Mouse (Mus musculus): ENCODE data around the gene Krtap10-4. TPM values are rescaled to one million over a fixed set of nuclear protein-coding genes. Genes with fewer than 3 reads are reported as not detected.

Krtap10-4 gene
- total and polyA plus RNA-seq, 3 experiments, result not detected

GRCm38 (mm10) chr10:77846961-77847360 lies 20.1 kb upstream of the Krtap10-4 start:
- Histone ChIP-seq H3K27me3 (ENCODE audit: control insufficient read depth in 1 of 2, insufficient read depth in 2 of 2, low read length in 2 of 2) (peaks cover 3 to 4% of the 10 kb centered on the region in 2 experiments; a peak in 3 of 4 replicates), H3K9ac (ENCODE audit: control insufficient read depth, low read depth, low read length, poor library complexity, severe bottlenecking) (no peak overlapping the region), H3K4me3 (ENCODE audit: control insufficient read depth in 1 of 2, insufficient read depth in 1 of 2, low read depth in 2 of 2, low read length in 2 of 2) (no peak overlapping the region), H3K79me2 (ENCODE audit: control insufficient read depth, insufficient read depth, low read length, poor library complexity) (no peaks in the 10 kb centered on the region), H3K4me1 (ENCODE audit: control insufficient read depth in 1 of 2, insufficient read depth in 2 of 2, low read length in 2 of 2) (no peaks in the 10 kb centered on the region), H3K27ac (ENCODE audit: control insufficient read depth, low read depth, low read length) (no peak overlapping the region), H3K36me3 (ENCODE audit: control insufficient read depth in 1 of 2, insufficient read depth in 2 of 2, low read length in 2 of 2) (no peaks in the 10 kb centered on the region), H3K9me3 (replicated peaks; ENCODE audit: insufficient read depth, low read length) (no peaks in the 10 kb centered on the region)
- no peak for TF ChIP-seq TCF12 (IDR thresholded peaks at IDR 0.05; ENCODE audit: low read depth, low read length)
- no peak for TF ChIP-seq USF2 (IDR thresholded peaks at IDR 0.05; ENCODE audit: borderline replicate concordance in 1 of 2, insufficient read depth in 1 of 2, low read depth in 1 of 2, low read length in 2 of 2)
- no peak for TF ChIP-seq TBP (IDR thresholded peaks at IDR 0.05; ENCODE audit: low read depth, low read length)
- no peak for TF ChIP-seq RCOR1 (IDR thresholded peaks at IDR 0.05; ENCODE audit: low read depth, low read length)
- TF ChIP-seq POLR2A (IDR thresholded peaks at IDR 0.05; ENCODE audit: control insufficient read depth in 1 of 2, insufficient read depth in 1 of 2, low read depth in 1 of 2, low read length in 2 of 2, poor library complexity in 1 of 2), result no peak
- no peak for TF ChIP-seq HCFC1 (IDR thresholded peaks at IDR 0.05; ENCODE audit: low read depth, low read length)
- no peak for TF ChIP-seq UBTF (IDR thresholded peaks at IDR 0.05; ENCODE audit: borderline replicate concordance, insufficient read depth, low read depth, low read length)
- DNase-seq (ENCODE audit: low read depth, low spot score), result no peak

- Histone ChIP-seq H3K4me1 (ENCODE audit: control insufficient read depth in 1 of 2, insufficient read depth in 2 of 2, low read length in 2 of 2) (no peaks in the 10 kb centered on the region), H3K4me3 (ENCODE audit: control insufficient read depth in 1 of 2, insufficient read depth in 1 of 2, low read depth in 2 of 2, low read length in 2 of 2) (no peak within 1 kb of the TSS), H3K9ac (ENCODE audit: control insufficient read depth, low read depth, low read length, poor library complexity, severe bottlenecking) (no peak within 1 kb of the TSS), H3K9me3 (replicated peaks; ENCODE audit: insufficient read depth, low read length) (no peaks in the 10 kb centered on the region), H3K27me3 (ENCODE audit: control insufficient read depth in 1 of 2, insufficient read depth in 2 of 2, low read length in 2 of 2) (peaks cover 3 to 4% of the 10 kb centered on the region in 2 experiments; a peak in 3 of 4 replicates), H3K27ac (ENCODE audit: control insufficient read depth, low read depth, low read length) (no peak within 1 kb of the TSS), H3K79me2 (ENCODE audit: control insufficient read depth, insufficient read depth, low read length, poor library complexity) (no peaks in the 10 kb centered on the region), H3K36me3 (ENCODE audit: control insufficient read depth in 1 of 2, insufficient read depth in 2 of 2, low read length in 2 of 2) (no peaks in the 10 kb centered on the region)
- DNase-seq (ENCODE audit: low read depth, low spot score), result no peak
- no peak for TF ChIP-seq CHD2 (IDR thresholded peaks at IDR 0.05; ENCODE audit: low read length)
- TF ChIP-seq HCFC1 (IDR thresholded peaks at IDR 0.05; ENCODE audit: low read depth, low read length), result no peak
- no peak for TF ChIP-seq E2F4 (IDR thresholded peaks at IDR 0.05; ENCODE audit: borderline replicate concordance, low read depth, low read length)
- TF ChIP-seq TCF12 (IDR thresholded peaks at IDR 0.05; ENCODE audit: low read depth, low read length), result no peak
- no peak for TF ChIP-seq SMC3 (IDR thresholded peaks at IDR 0.05; ENCODE audit: low read depth, low read length)
- TF ChIP-seq MAX (IDR thresholded peaks at IDR 0.05; ENCODE audit: low read length), result no peak
- TF ChIP-seq GABPA (IDR thresholded peaks at IDR 0.05; ENCODE audit: low read depth, low read length), result no peak
- TF ChIP-seq NRF1 (IDR thresholded peaks at IDR 0.05; ENCODE audit: insufficient read depth, low read depth, low read length, poor library complexity, severe bottlenecking), result no peak
- TF ChIP-seq RAD21 (IDR thresholded peaks at IDR 0.05; ENCODE audit: low read depth, low read length), result no peak
- no peak for TF ChIP-seq RCOR1 (IDR thresholded peaks at IDR 0.05; ENCODE audit: low read depth, low read length)
- no peak for TF ChIP-seq GATA1 (IDR thresholded peaks at IDR 0.05; ENCODE audit: low read depth, low read length)
- TF ChIP-seq UBTF (IDR thresholded peaks at IDR 0.05; ENCODE audit: borderline replicate concordance, insufficient read depth, low read depth, low read length), result no peak
- TF ChIP-seq MYC (IDR thresholded peaks at IDR 0.05; ENCODE audit: low read depth, low read length), result no peak
- no peak for TF ChIP-seq POLR2AphosphoS5 (IDR thresholded peaks at IDR 0.05; ENCODE audit: borderline replicate concordance, low read depth, low read length)
These were observed 19.6 kb upstream of the Krtap10-4 start, which contains the start of gene Gm36176 for GRCm38 (mm10) chr10:77846503-77846902. TSS of gene Gm36176 (plus strand) at chr10:77846803.

Measured in MEL (cell line).